Mouse (Mus musculus) myocyte (in vitro differentiated cells): Measurements from ENCODE around the gene Zdhhc17.

Source experiments
- E2F4 ChIP-seq: IDR thresholded peaks from one replicate; pipeline ENCODE4 v1.6.1; 2011; ENCODE audit warnings: mild to moderate bottlenecking, control low read depth, moderate library complexity; ENCODE audit not compliant: insufficient read depth
- MAX ChIP-seq: IDR thresholded peaks from one replicate; pipeline ENCODE4 v1.6.1; 2011; ENCODE audit warnings: low read depth, mild to moderate bottlenecking, control low read depth
- MYOG ChIP-seq, 3 experiments: IDR thresholded peaks; one replicate each; pipeline ENCODE4 v1.6.1; 2011; ENCODE audit warnings: control low read depth in 2 of 3, low read depth in 2 of 3, mild to moderate bottlenecking in 2 of 3; ENCODE audit not compliant: insufficient read length in 2 of 3, control insufficient read depth in 1 of 3, insufficient read depth in 1 of 3
- POLR2A ChIP-seq: IDR thresholded peaks from one replicate; pipeline ENCODE4 v1.6.1; 2011; ENCODE audit warnings: low read depth, mild to moderate bottlenecking, control low read depth, moderate library complexity; ENCODE audit not compliant: insufficient read length
- POLR2AphosphoS2 ChIP-seq: IDR thresholded peaks from one replicate; pipeline ENCODE4 v1.6.1; 2011; ENCODE audit warnings: low read depth, control low read depth; ENCODE audit not compliant: insufficient read length
- REST ChIP-seq: IDR thresholded peaks from one replicate; pipeline ENCODE4 v1.6.1; 2011; ENCODE audit warnings: mild to moderate bottlenecking, control low read depth, moderate library complexity; ENCODE audit not compliant: insufficient read depth, insufficient read length
- SRF ChIP-seq: IDR thresholded peaks from one replicate; pipeline ENCODE4 v1.6.1; 2011; ENCODE audit warnings: low read depth; ENCODE audit not compliant: control insufficient read depth, insufficient read length
- TCF12 ChIP-seq: IDR thresholded peaks from one replicate; pipeline ENCODE4 v1.6.1; 2011; ENCODE audit warnings: mild to moderate bottlenecking, control low read depth; ENCODE audit not compliant: poor library complexity, insufficient read depth, severe bottlenecking
- USF1 ChIP-seq: IDR thresholded peaks from one replicate; pipeline ENCODE4 v1.6.1; 2011; ENCODE audit warnings: low read depth, mild to moderate bottlenecking, control low read depth, moderate library complexity

DNA sequence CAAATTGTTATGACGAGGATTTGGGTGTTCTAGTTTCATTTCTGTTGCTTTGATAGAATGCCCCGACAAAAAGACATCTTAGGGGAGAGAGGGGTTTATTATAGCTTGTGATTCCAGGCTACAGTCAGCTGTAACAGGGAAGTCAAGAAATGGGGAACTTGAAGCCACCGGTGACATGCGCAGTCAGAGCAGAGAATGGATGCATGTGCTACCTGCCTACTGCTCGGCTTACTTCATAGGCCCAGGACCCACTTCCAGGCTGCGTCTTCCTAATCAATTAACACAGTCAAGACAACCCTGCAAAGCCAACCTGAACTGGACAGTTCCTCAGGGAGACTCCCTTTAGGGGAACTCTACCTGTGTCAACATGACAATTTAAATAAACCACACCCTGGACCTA, 5.7 kb downstream of the Zdhhc17 start:
- TF ChIP-seq REST: no peak
- no peak for TF ChIP-seq POLR2A
- TF ChIP-seq MAX: no peak
- TF ChIP-seq MYOG (IDR thresholded peaks at IDR 0.05; ENCODE audit: control insufficient read depth in 1 of 3, insufficient read depth in 1 of 3, insufficient read length in 2 of 3, low read depth in 2 of 3): no peak
- TF ChIP-seq TCF12: no peak
- no peak for TF ChIP-seq SRF
- no peak for TF ChIP-seq E2F4
- TF ChIP-seq USF1: no peak
- TF ChIP-seq POLR2AphosphoS2: no peak
